Mouse (Mus musculus) liver, postnatal 0 days (tissue): Measurements from ENCODE around the gene Zg16.

ENCODE experiments used
- CTCF ChIP-seq: sonication (generic); IDR thresholded peaks from 2 replicates; pipeline ENCODE4 v1.5.1; 2016; ENCODE audit warnings: antibody characterized with exemption, low read depth
- EP300 ChIP-seq: IDR thresholded peaks from 2 replicates; pipeline ENCODE4 v1.6.1; 2016; ENCODE audit warnings: antibody characterized with exemption, low read depth, mild to moderate bottlenecking

- peak; percentile 92 for TF ChIP-seq CTCF
- TF ChIP-seq EP300, result no peak
These were observed 62.2 kb downstream of the Zg16 start for GRCm38 (mm10) chr7:127024755-127025555.
